Mouse (Mus musculus): ENCODE data around the gene Myo18b. TPM values are rescaled to one million over a fixed set of nuclear protein-coding genes. Genes with fewer than 3 reads are reported as not detected.

Gene Myo18b
- polyA plus RNA-seq, 1 experiment from 2014 or later = 0.32 TPM

GRCm38 (mm10) chr5:112660924-112661431 lies 235.2 kb downstream of the Myo18b start:
- Histone ChIP-seq H3K27ac (replicated peaks) (no peak overlapping the region), H3K36me3 (replicated peaks) (no peaks in the 10 kb centered on the region), H3K27me3 (peaks cover 10% of the 10 kb centered on the region), H3K9ac (no peak overlapping the region), H3K9me3 (replicated peaks) (no peaks in the 10 kb centered on the region; the same call in 1 of the 2 replicates), H3K4me3 (replicated peaks) (no peak overlapping the region), H3K4me1 (replicated peaks) (no peaks in the 10 kb centered on the region), H3K4me2 (no peak overlapping the region)
- 31% methylated on average over 10 of the region's 10 CpGs for WGBS (ENCODE audit: insufficient replicate concordance)
- no peak for ATAC-seq (ENCODE audit: insufficient read depth)

GRCm38 (mm10) chr5:112659295-112659694 lies 236.9 kb downstream of the Myo18b start:
- Histone ChIP-seq H3K27ac (replicated peaks) (no peak overlapping the region), H3K9ac (no peak overlapping the region), H3K4me2 (no peak overlapping the region), H3K4me1 (replicated peaks) (no peaks in the 10 kb centered on the region), H3K36me3 (replicated peaks) (no peaks in the 10 kb centered on the region), H3K9me3 (replicated peaks) (no peaks in the 10 kb centered on the region), H3K4me3 (replicated peaks) (no peak overlapping the region), H3K27me3 (peaks cover 22% of the 10 kb centered on the region)
- ATAC-seq (ENCODE audit: insufficient read depth) = no peak
- 21% methylated on average over 4 of the region's 4 CpGs for WGBS (ENCODE audit: insufficient replicate concordance)

- no peaks in the 10 kb centered on the region for H3K4me1 ChIP-seq (replicated peaks)
- H3K27me3 ChIP-seq = peaks cover 22% of the 10 kb centered on the region
- H3K4me2 ChIP-seq = no peak overlapping the region
- no peaks in the 10 kb centered on the region for H3K36me3 ChIP-seq (replicated peaks)
- H3K9me3 ChIP-seq (replicated peaks) = no peaks in the 10 kb centered on the region
- 6% methylated on average over 6 of the region's 6 CpGs for WGBS (ENCODE audit: insufficient replicate concordance)
- no peak overlapping the region for H3K27ac ChIP-seq (replicated peaks)
- ATAC-seq (ENCODE audit: insufficient read depth) = no peak
- no peak overlapping the region for H3K4me3 ChIP-seq (replicated peaks)
- H3K9ac ChIP-seq = no peak overlapping the region
These were observed 239.4 kb downstream of the Myo18b start for GRCm38 (mm10) chr5:112656811-112657210.

- H3K4me1 ChIP-seq (replicated peaks) = no peaks in the 10 kb centered on the region
- no peak overlapping the region for H3K27ac ChIP-seq (replicated peaks)
- H3K9ac ChIP-seq = no peak overlapping the region
- ATAC-seq (ENCODE audit: insufficient read depth) = no peak
- H3K9me3 ChIP-seq (replicated peaks) = no peaks in the 10 kb centered on the region
- peaks cover 22% of the 10 kb centered on the region for H3K27me3 ChIP-seq
- no peak overlapping the region for H3K4me2 ChIP-seq
- no peak overlapping the region for H3K4me3 ChIP-seq (replicated peaks)
- H3K36me3 ChIP-seq (replicated peaks) = no peaks in the 10 kb centered on the region
- 3% methylated on average over 15 of the region's 15 CpGs for WGBS (ENCODE audit: insufficient replicate concordance)
These were observed 240.1 kb downstream of the Myo18b start for GRCm38 (mm10) chr5:112655986-112656541.

GRCm38 (mm10) chr5:112655529-112655928 lies 240.6 kb downstream of the Myo18b start:
- H3K4me2 ChIP-seq = no peak overlapping the region

GRCm38 (mm10) chr5:112652036-112652435 lies 244.1 kb downstream of the Myo18b start:
- no peaks in the 10 kb centered on the region for H3K9me3 ChIP-seq (replicated peaks)
- WGBS (ENCODE audit: insufficient replicate concordance) = 55% methylated on average over 4 of the region's 4 CpGs
- no peak for ATAC-seq (ENCODE audit: insufficient read depth)
- H3K4me2 ChIP-seq = no peak overlapping the region
- no peak overlapping the region for H3K27ac ChIP-seq (replicated peaks)
- no peak overlapping the region for H3K4me3 ChIP-seq (replicated peaks)
- H3K36me3 ChIP-seq (replicated peaks) = no peaks in the 10 kb centered on the region
- H3K9ac ChIP-seq = no peak overlapping the region
- H3K4me1 ChIP-seq (replicated peaks) = no peaks in the 10 kb centered on the region
- H3K27me3 ChIP-seq = peaks cover 22% of the 10 kb centered on the region

More at GRCm38 (mm10) chr5:112655529-112655928, 240.6 kb downstream of the Myo18b start:
- ATAC-seq (ENCODE audit: insufficient read depth) = no peak
- Histone ChIP-seq H3K4me1 (replicated peaks) (no peaks in the 10 kb centered on the region), H3K9me3 (replicated peaks) (no peaks in the 10 kb centered on the region), H3K27ac (replicated peaks) (no peak overlapping the region), H3K36me3 (replicated peaks) (no peaks in the 10 kb centered on the region), H3K4me3 (replicated peaks) (no peak overlapping the region), H3K9ac (no peak overlapping the region), H3K27me3 (peaks cover 22% of the 10 kb centered on the region)
- 6% methylated on average over 14 of the region's 14 CpGs for WGBS (ENCODE audit: insufficient replicate concordance)

- Histone ChIP-seq H3K4me2 (no peak overlapping the region), H3K27ac (replicated peaks) (no peak overlapping the region), H3K27me3 (no peaks in the 10 kb centered on the region), H3K4me3 (replicated peaks) (no peak overlapping the region), H3K9ac (no peak overlapping the region), H3K4me1 (replicated peaks) (no peaks in the 10 kb centered on the region), H3K36me3 (replicated peaks) (no peaks in the 10 kb centered on the region), H3K9me3 (replicated peaks) (no peaks in the 10 kb centered on the region)
- ATAC-seq (ENCODE audit: insufficient read depth) = no peak
- WGBS (ENCODE audit: insufficient replicate concordance) = 51% methylated on average over 6 of the region's 6 CpGs
These were observed 246.9 kb downstream of the Myo18b start for GRCm38 (mm10) chr5:112649164-112649702.

GRCm38 (mm10) chr5:112646871-112647270 lies 249.3 kb downstream of the Myo18b start:
- WGBS (ENCODE audit: insufficient replicate concordance) = 84% methylated on average over 2 of the region's 2 CpGs
- Histone ChIP-seq H3K4me3 (replicated peaks) (no peak overlapping the region), H3K4me1 (replicated peaks) (no peaks in the 10 kb centered on the region), H3K27ac (replicated peaks) (no peak overlapping the region), H3K9me3 (replicated peaks) (no peaks in the 10 kb centered on the region), H3K27me3 (no peaks in the 10 kb centered on the region), H3K36me3 (replicated peaks) (no peaks in the 10 kb centered on the region), H3K4me2 (no peak overlapping the region), H3K9ac (no peak overlapping the region)
- no peak for ATAC-seq (ENCODE audit: insufficient read depth)

- WGBS (ENCODE audit: insufficient replicate concordance) = 53% methylated on average over 2 of the region's 2 CpGs
- no peak overlapping the region for H3K9ac ChIP-seq
- no peak overlapping the region for H3K4me3 ChIP-seq (replicated peaks)
- no peak overlapping the region for H3K4me2 ChIP-seq
- ATAC-seq (ENCODE audit: insufficient read depth) = no peak
- H3K4me1 ChIP-seq (replicated peaks) = no peaks in the 10 kb centered on the region
- no peaks in the 10 kb centered on the region for H3K27me3 ChIP-seq
- no peaks in the 10 kb centered on the region for H3K36me3 ChIP-seq (replicated peaks)
- H3K27ac ChIP-seq (replicated peaks) = no peak overlapping the region
- H3K9me3 ChIP-seq (replicated peaks) = no peaks in the 10 kb centered on the region
These were observed 250.6 kb downstream of the Myo18b start for GRCm38 (mm10) chr5:112645535-112645934.

- Histone ChIP-seq H3K36me3 (replicated peaks) (no peaks in the 10 kb centered on the region), H3K9me3 (replicated peaks) (no peaks in the 10 kb centered on the region), H3K4me3 (replicated peaks) (no peak overlapping the region), H3K9ac (no peak overlapping the region), H3K27me3 (no peaks in the 10 kb centered on the region), H3K4me2 (no peak overlapping the region), H3K27ac (replicated peaks) (no peak overlapping the region), H3K4me1 (replicated peaks) (no peaks in the 10 kb centered on the region)
- 38% methylated on average over 20 of the region's 20 CpGs for WGBS (ENCODE audit: insufficient replicate concordance)
- no peak for ATAC-seq (ENCODE audit: insufficient read depth)
These were observed 252.5 kb downstream of the Myo18b start for GRCm38 (mm10) chr5:112643533-112644272.

- WGBS (ENCODE audit: insufficient replicate concordance) = 47% methylated on average over 10 of the region's 10 CpGs
- H3K36me3 ChIP-seq (replicated peaks) = no peaks in the 10 kb centered on the region
- no peak overlapping the region for H3K4me2 ChIP-seq
- H3K9ac ChIP-seq = no peak overlapping the region
- no peaks in the 10 kb centered on the region for H3K27me3 ChIP-seq
- no peaks in the 10 kb centered on the region for H3K4me1 ChIP-seq (replicated peaks)
- no peaks in the 10 kb centered on the region for H3K9me3 ChIP-seq (replicated peaks)
- no peak for ATAC-seq (ENCODE audit: insufficient read depth)
- H3K27ac ChIP-seq (replicated peaks) = no peak overlapping the region
- H3K4me3 ChIP-seq (replicated peaks) = no peak overlapping the region
These were observed 253.4 kb downstream of the Myo18b start for GRCm38 (mm10) chr5:112642731-112643130.

Measured in liver, embryonic 15.5 days (tissue).